Comparison of ENCODE assay signal across 8 mouse cellular contexts in the genomic region with DNA sequence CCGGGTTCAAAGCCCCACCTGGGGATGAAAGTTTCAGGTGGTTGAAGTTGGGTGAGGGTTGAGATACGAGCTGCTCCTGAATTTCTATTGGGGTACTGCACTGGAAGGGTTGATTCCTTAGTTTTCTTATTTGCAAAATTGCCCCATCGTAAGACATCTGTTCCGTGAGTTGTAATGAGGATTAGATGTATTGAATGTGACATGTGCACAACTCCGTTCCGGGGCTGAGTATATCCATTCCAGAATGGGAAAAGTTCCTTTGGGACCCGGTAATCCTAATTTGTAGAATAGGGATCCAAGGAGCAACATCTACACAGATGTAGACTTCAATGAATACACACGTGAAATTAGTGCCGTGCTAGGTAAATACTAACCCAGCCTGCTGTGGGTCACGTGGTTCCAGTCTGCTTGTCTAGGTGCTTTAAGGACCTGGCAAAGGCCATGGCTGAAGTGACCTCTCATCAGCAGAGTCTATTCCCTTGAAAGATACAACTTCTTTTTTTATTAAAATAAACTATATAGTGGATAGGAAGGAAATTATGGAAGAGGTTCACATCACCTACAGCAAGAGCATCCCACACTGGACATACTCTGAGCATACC. TPM values are rescaled to one million over a fixed set of nuclear protein-coding genes. Genes with fewer than 3 reads are reported as not detected.
A peak's percentile ranks its signal among the peaks of the same experiment; 100 is the strongest.
DNase-seq lines count a peak whose midpoint lies in the region; ATAC-seq and TF ChIP-seq lines count a peak whose summit lies in the region.

No protein-coding gene starts in this region.

- H3K4me2 ChIP-seq in heart, embryonic 14.5 days (ENCODE audit: low read length), result peak overlapping the region; percentile 77

- H3K4me3 ChIP-seq in heart, embryonic 14.5 days (ENCODE audit: control insufficient read depth in 1 of 2, insufficient read depth in 1 of 2, low read depth in 1 of 2, low read length in 2 of 2), result peak overlapping the region; percentile 78 to 92
- 0 out of 2 replicates have a peak overlapping the region, but pooled peaks have one; percentile 94 for H3K4me3 ChIP-seq in embryonic fibroblast, embryonic 13.5 days (ENCODE audit: insufficient read depth, low read length)
- peak overlapping the region; percentile 85 for H3K4me3 ChIP-seq in limb, embryonic 10.5 days

- no peaks in the 10 kb centered on the region for H3K27me3 ChIP-seq in heart, embryonic 14.5 days (ENCODE audit: control insufficient read depth, insufficient read depth, low read length)
- H3K27me3 ChIP-seq in limb, embryonic 10.5 days (ENCODE audit: low read depth, poor library complexity, severe bottlenecking), result peaks cover 44% of the 10 kb centered on the region

- TF ChIP-seq POLR2A in embryonic fibroblast, embryonic 13.5 days (IDR thresholded peaks at IDR 0.05; ENCODE audit: low read depth, low read length), result no peak

- peak overlapping the region; percentile 91; the same call in 1 of the 2 replicates for H3K9ac ChIP-seq in heart, embryonic 14.5 days (ENCODE audit: low read length)

- H3K27ac ChIP-seq in heart, embryonic 14.5 days (replicated peaks in 1 of 2; ENCODE audit: control insufficient read depth in 1 of 2, insufficient read depth in 1 of 2, low read depth in 2 of 2, low read length in 2 of 2), result no peak overlapping the region
- H3K27ac ChIP-seq in embryonic fibroblast, embryonic 13.5 days (ENCODE audit: insufficient read depth, low read length), result no peak overlapping the region
- peak overlapping the region; percentile 95; the same call in 1 of the 2 replicates for H3K27ac ChIP-seq in limb, embryonic 10.5 days

- H3K36me3 ChIP-seq in heart, embryonic 14.5 days (ENCODE audit: control insufficient read depth, insufficient read depth, low read length), result no peaks in the 10 kb centered on the region
- no peaks in the 10 kb centered on the region for H3K36me3 ChIP-seq in limb, embryonic 10.5 days

- WGBS in heart, embryonic 14.5 days, result 55% methylated on average over 10 of the region's 10 CpGs
- 51% methylated on average over 10 of the region's 10 CpGs for WGBS in limb, embryonic 10.5 days

- no peak for DNase-seq in heart, postnatal 4 days
- no peak for DNase-seq in limb, embryonic 10.5 days (ENCODE audit: low spot score)
- peak; percentile 10 for DNase-seq in naive thymus-derived CD4-positive, alpha-beta T cell, adult 2 months (ENCODE audit: low read depth)
- no peak for DNase-seq in left cerebral cortex, adult 8-10 months (ENCODE audit: low spot score in 2 of 2)
- DNase-seq in adrenal gland, postnatal 14 days, result no peak
- DNase-seq in spleen, postnatal 36 days (ENCODE audit: low spot score in 2 of 2), result no peak

- peaks cover 11 to 25% of the 10 kb centered on the region in 2 experiments for H3K4me1 ChIP-seq in heart, embryonic 14.5 days (ENCODE audit: control insufficient read depth in 2 of 2, insufficient read depth in 2 of 2, low read length in 2 of 2)
- H3K4me1 ChIP-seq in embryonic fibroblast, embryonic 13.5 days (ENCODE audit: control insufficient read depth, insufficient read depth, low read length), result no peaks in the 10 kb centered on the region; the same call in none of the 2 replicates
- H3K4me1 ChIP-seq in limb, embryonic 10.5 days, result peaks cover 25% of the 10 kb centered on the region

- H3K9me3 ChIP-seq in heart, embryonic 14.5 days (ENCODE audit: control insufficient read depth, low read length), result no peaks in the 10 kb centered on the region
- H3K9me3 ChIP-seq in limb, embryonic 10.5 days (replicated peaks), result no peaks in the 10 kb centered on the region

- TF ChIP-seq CTCF in embryonic fibroblast, embryonic 13.5 days (IDR thresholded peaks at IDR 0.05; ENCODE audit: borderline replicate concordance, insufficient read depth, low read length), result no peak

- ATAC-seq in heart, embryonic 14.5 days (ENCODE audit: insufficient number of reproducible peaks, insufficient read depth, low FRiP score, low read depth), result no peak

RNA-seq across cellular contexts. Expression of a gene that starts 1.3 kb away (rescaled TPM):
- 102 and 115 TPM in 2 replicates for polyA plus RNA-seq in heart, embryonic 14.5 days (2014; fragmentation: Nextera tagmentation; extraction: Ambion mirVana)
- total RNA-seq in heart, postnatal 4 days (2021), result 100 to 1,000 TPM; 103 to 104 TPM
- polyA plus RNA-seq in embryonic fibroblast, embryonic 13.5 days (2011; ENCODE audit: insufficient read length, low read depth, missing spikeins), result 18.3 and 20.9 TPM in 2 replicates
- polyA plus RNA-seq in limb, embryonic 10.5 days (2016; fragmentation: Nextera tagmentation; extraction: Ambion mirVana), result 24.8 and 26.2 TPM in 2 replicates
- 10 to 100 TPM; 37.9 to 48.8 (median 40.2) TPM for total RNA-seq in left cerebral cortex, adult 8-10 months (2022)
- 23.6 and 30.5 TPM in 2 replicates for total RNA-seq in adrenal gland, postnatal 14 days (2021)
